Mouse (Mus musculus) lung, postnatal 36 days (tissue): Measurements from ENCODE around the gene Vmn1r12.
"Not testable (repeated sequence)": the region's sequence is repeated elsewhere in the genome, so short reads cannot be mapped to it uniquely, and the experiment has no call there.

Source experiments
- DNase-seq: peaks from one replicate; pipeline ENCODE4 v3.0.0; 2022; ENCODE audit warnings: mixed read lengths

The Vmn1r12 gene

GRCm38 (mm10) chr6:57156619-57157018 lies at the start of gene Vmn1r12:
Gene Vmn1r12 (plus strand): TSS chr6:57156919.
- DNase-seq: no peak

- no peak for DNase-seq
Measured at GRCm38 (mm10) chr6:57109154-57109553, 47.6 kb upstream of the Vmn1r12 start, which contains the start of gene Vmn1r10. Gene Vmn1r10 (plus strand): TSS chr6:57109454.

GRCm38 (mm10) chr6:57133155-57133554 lies 23.6 kb upstream of the Vmn1r12 start, which contains the start of gene Vmn1r11:
Gene Vmn1r11 (plus strand): TSS chr6:57133455.
- no peak for DNase-seq

GRCm38 (mm10) chr6:57190016-57190415 lies 33.3 kb downstream of the Vmn1r12 start:
- not testable (repeated sequence) for DNase-seq

GRCm38 (mm10) chr6:57202990-57203389 lies 46.3 kb downstream of the Vmn1r12 start, which contains the start of gene Vmn1r13:
Gene Vmn1r13 (plus strand): TSS chr6:57203290.
- not testable (repeated sequence) for DNase-seq
